Mouse (Mus musculus) hindbrain, embryonic 14.5 days (tissue): ENCODE results near the gene Slc4a2. TPM values are rescaled to one million over a fixed set of nuclear protein-coding genes. Genes with fewer than 3 reads are reported as not detected.
A peak's percentile ranks its signal among the peaks of the same experiment; 100 is the strongest.

ENCODE experiments used
- ATAC-seq: fragments of 200-750 bp; cut with Nextera tagmentation; 2 replicates; pipeline ENCODE4 v1.8.0; 2017; ENCODE audit warnings: moderate number of reproducible peaks, mild to moderate bottlenecking, moderate TSS enrichment, moderate library complexity; ENCODE audit not compliant: low FRiP score
- DNase-seq: peaks from one replicate; pipeline ENCODE4 v3.0.0-alpha.2; 2015; ENCODE audit warnings: low spot score
- H3K27ac ChIP-seq: fragments of 300-500 bp; sonication (generic); 2 replicates; pipeline ENCODE4 v1.5.1; 2014; ENCODE audit warnings: mild to moderate bottlenecking, moderate library complexity
- H3K27me3 ChIP-seq: fragments of 300-500 bp; sonication (generic); 2 replicates; pipeline ENCODE4 v1.6.1; 2014; ENCODE audit warnings: mild to moderate bottlenecking, low read length, mixed read lengths; ENCODE audit not compliant: control insufficient read depth, insufficient read depth
- H3K36me3 ChIP-seq: fragments of 300-500 bp; sonication (generic); replicated peaks from 2 replicates; pipeline ENCODE4 v1.6.1; 2014; ENCODE audit not compliant: control insufficient read depth, insufficient read depth
- H3K4me1 ChIP-seq: fragments of 300-500 bp; sonication (generic); replicated peaks from 2 replicates; pipeline ENCODE4 v1.6.1; 2014; ENCODE audit warnings: antibody characterized with exemption, low read length, mixed read lengths; ENCODE audit not compliant: control insufficient read depth, insufficient read depth
- H3K4me2 ChIP-seq: fragments of 300-500 bp; sonication (generic); replicated peaks from 2 replicates; pipeline ENCODE4 v1.6.1; 2014; ENCODE audit warnings: mild to moderate bottlenecking, moderate library complexity
- H3K4me3 ChIP-seq: fragments of 300-500 bp; sonication (generic); replicated peaks from 2 replicates; pipeline ENCODE4 v1.5.1; 2014; ENCODE audit warnings: mild to moderate bottlenecking, low read length
- H3K9ac ChIP-seq: fragments of 300-500 bp; sonication (generic); 2 replicates; pipeline ENCODE4 v1.6.1; 2014
- H3K9me3 ChIP-seq: fragments of 300-500 bp; sonication (generic); 2 replicates; pipeline ENCODE4 v1.6.1; 2016; ENCODE audit warnings: low read length; ENCODE audit not compliant: control insufficient read depth
- WGBS: fragments of 180-500 bp; shearing (Covaris S2); extraction: QIAGEN DNeasy Blood & Tissue Kit; methylation state at CpG from one replicate; pipeline ENCODE4 v1.1.7; 2014; 5-methylcytosine and 5-hydroxymethylcytosine counted together
- polyA plus RNA-seq: library from polyadenylated mRNA; unstranded; fragments of >200 nt; fragmentation: Nextera tagmentation; extraction: Ambion mirVana; gene quantifications from 2 replicates; pipeline ENCODE4 v1.2.1, GENCODE M21; 2014

Slc4a2 gene
- polyA plus RNA-seq, 1 experiment from 2014 or later, result 23.6 TPM

DNA sequence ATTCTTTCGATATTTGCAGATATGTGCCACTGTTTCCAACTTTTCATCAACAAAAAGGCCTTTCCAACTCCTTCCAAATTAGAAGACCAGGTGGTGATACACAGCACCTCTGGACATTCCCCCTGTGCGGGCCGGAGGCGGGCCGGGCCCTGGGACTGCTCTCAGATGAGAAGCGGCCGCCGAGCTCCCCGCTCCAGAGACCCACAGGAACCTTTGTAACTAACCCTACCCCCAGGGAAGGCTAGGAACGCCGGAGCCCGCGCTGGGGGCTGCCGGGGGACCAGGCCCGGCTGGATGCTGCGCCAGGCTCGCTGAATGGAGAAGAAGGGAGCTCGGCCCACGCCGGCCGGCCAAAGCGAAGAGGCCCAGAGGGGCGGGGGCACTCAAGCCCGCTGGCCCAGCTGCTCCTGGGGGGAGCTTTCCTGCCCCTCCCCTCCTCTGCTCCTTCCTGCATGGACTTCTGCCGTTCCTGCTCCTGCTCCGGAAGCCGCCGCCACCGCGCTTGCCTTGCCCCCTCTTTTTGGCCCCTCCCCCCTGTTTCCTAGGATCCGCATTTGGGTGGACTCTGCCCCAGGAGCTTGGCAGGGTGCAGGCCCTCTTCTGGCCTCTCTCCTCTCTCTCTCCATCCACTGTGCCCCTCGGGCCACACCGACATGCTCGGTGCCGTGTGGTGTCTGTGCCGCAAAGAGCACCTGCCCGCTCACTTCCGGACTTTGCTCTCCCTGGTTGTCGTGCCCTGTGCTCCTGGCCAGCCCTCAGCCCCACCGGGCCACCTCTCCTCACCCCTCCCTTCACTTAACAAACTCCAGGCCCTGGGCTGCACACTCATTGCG is 58.8 kb downstream of the Slc4a2 start:
- Histone ChIP-seq H3K27me3 (no peaks in the 10 kb centered on the region), H3K36me3 (peaks cover 72% of the 10 kb centered on the region), H3K9ac (peak overlapping the region; percentile 28; the same call in 1 of the 2 replicates), H3K9me3 (no peaks in the 10 kb centered on the region), H3K4me2 (no peak overlapping the region), H3K27ac (no peak overlapping the region), H3K4me1 (peaks cover 28% of the 10 kb centered on the region), H3K4me3 (no peak overlapping the region)
- ATAC-seq (no peak), DNase-seq (no peak)
- 39% methylated on average over 29 of the region's 41 CpGs for WGBS

DNA sequence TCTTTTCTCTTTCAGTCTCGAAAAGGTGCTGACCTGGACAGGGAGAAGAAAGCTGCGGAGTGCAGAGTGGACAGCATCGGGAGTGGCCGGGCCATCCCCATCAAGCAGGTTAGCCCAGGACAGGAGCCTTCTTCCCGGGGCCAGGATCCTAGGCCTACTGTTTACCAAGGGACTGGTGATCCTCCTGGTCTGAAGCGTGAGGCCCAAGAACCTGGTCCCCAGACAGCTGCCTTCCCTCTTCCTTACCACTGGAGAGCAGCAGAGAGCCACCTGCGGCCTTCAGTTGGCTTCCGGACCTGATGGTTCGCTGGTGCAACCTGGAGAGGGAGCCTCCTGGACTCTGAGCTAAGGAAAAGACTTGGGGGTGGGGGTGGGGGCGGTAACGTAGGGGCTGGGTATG is 59.7 kb downstream of the Slc4a2 start:
- ATAC-seq (no peak; the same call in 1 of the 2 replicates), DNase-seq (peak; percentile 81)
- Histone ChIP-seq H3K4me2 (no peak overlapping the region), H3K4me1 (peaks cover 28% of the 10 kb centered on the region), H3K9ac (no peak overlapping the region), H3K4me3 (no peak overlapping the region), H3K27ac (no peak overlapping the region), H3K27me3 (no peaks in the 10 kb centered on the region), H3K9me3 (no peaks in the 10 kb centered on the region), H3K36me3 (peaks cover 72% of the 10 kb centered on the region)
- 22% methylated on average over 11 of the region's 11 CpGs for WGBS

- Histone ChIP-seq H3K4me2 (peak overlapping the region; percentile 42), H3K4me3 (no peak overlapping the region), H3K4me1 (peaks cover 28% of the 10 kb centered on the region), H3K36me3 (peaks cover 71% of the 10 kb centered on the region), H3K27me3 (no peaks in the 10 kb centered on the region), H3K9me3 (no peaks in the 10 kb centered on the region), H3K9ac (no peak overlapping the region), H3K27ac (peak overlapping the region; percentile 39)
- DNase-seq (peak; percentile 53), ATAC-seq (peak; percentile 38)
- WGBS, result 13% methylated on average over 22 of the region's 22 CpGs
These were observed 61.3 kb downstream of the Slc4a2 start for GRCm38 (mm10) chr5:24484963-24485362.

DNA sequence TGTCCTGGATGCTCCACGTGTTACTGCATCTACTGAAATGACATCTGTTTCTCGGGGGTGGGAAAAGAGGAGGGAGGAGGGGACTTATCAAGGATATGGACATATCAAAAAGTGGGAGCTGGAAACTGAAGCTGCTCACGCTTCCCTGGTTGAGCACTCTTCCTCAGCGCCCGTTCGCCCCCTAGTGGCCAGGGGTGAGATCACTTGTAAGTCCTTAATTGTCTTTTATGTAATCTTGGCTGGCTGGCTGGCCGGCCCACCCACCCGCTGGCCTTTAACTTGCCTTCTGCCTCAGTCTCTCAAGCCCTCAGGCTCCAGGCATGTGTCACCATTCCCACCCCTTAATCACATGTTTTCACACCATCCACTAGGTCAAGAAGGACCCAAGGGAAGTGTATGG is 62.5 kb downstream of the Slc4a2 start:
- DNase-seq (peak; percentile 93), ATAC-seq (no peak)
- H3K4me1 ChIP-seq, result peaks cover 29% of the 10 kb centered on the region
- H3K4me3 ChIP-seq, result no peak overlapping the region
- H3K36me3 ChIP-seq, result peaks cover 70% of the 10 kb centered on the region
- WGBS, result 2% methylated on average over 8 of the region's 8 CpGs
- H3K27me3 ChIP-seq, result no peaks in the 10 kb centered on the region
- H3K9me3 ChIP-seq, result no peaks in the 10 kb centered on the region
- H3K27ac ChIP-seq, result peak overlapping the region; percentile 16; the same call in 1 of the 2 replicates
- H3K9ac ChIP-seq, result no peak overlapping the region
- no peak overlapping the region for H3K4me2 ChIP-seq

DNA sequence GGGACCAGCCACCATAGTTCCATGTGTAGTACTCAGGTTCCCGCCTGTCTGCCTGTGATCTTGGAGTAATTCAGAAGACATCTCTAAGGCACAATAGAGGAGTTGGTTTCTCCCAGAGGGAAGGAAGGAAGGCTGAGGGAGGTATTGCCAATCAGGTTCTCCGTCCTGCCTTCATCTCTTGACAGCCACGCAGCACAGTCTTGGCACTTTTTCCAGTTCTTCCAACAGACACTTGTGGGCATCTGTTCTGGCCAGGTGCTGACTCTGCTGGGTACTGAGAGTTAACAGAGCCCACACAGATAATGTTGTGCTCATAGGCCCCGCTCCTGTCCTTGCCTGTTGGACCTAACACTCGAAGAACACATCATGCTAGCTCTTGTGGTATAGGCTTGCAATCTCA is 63.1 kb downstream of the Slc4a2 start:
- ATAC-seq (no peak), DNase-seq (no peak)
- H3K27ac ChIP-seq, result no peak overlapping the region
- H3K27me3 ChIP-seq, result no peaks in the 10 kb centered on the region
- no peak overlapping the region for H3K4me3 ChIP-seq
- no peak overlapping the region for H3K9ac ChIP-seq
- no peaks in the 10 kb centered on the region for H3K9me3 ChIP-seq
- no peak overlapping the region for H3K4me2 ChIP-seq
- 94% methylated on average over 5 of the region's 5 CpGs for WGBS
- peaks cover 26% of the 10 kb centered on the region; the same call in 1 of the 2 replicates for H3K4me1 ChIP-seq
- peaks cover 73% of the 10 kb centered on the region for H3K36me3 ChIP-seq

GRCm38 (mm10) chr5:24490413-24490920 is 66.8 kb downstream of the Slc4a2 start:
- no peak for DNase-seq
- 50% methylated on average over 14 of the region's 14 CpGs for WGBS
- Histone ChIP-seq H3K4me2 (no peak overlapping the region), H3K4me3 (no peak overlapping the region), H3K27me3 (no peaks in the 10 kb centered on the region), H3K4me1 (peaks cover 19% of the 10 kb centered on the region; the same call in 1 of the 2 replicates), H3K36me3 (peaks cover 83% of the 10 kb centered on the region), H3K27ac (peak overlapping the region; percentile 58), H3K9me3 (no peaks in the 10 kb centered on the region), H3K9ac (no peak overlapping the region)
- peak; percentile 38 for ATAC-seq

Other genes with a start within 250 kb of the Slc4a2 start
- gene Kcnh2, start 72.2 kb upstream of the Slc4a2 start, polyA plus RNA-seq, result 13.9 and 15.1 TPM in 2 replicates
- gene Nos3, start 59.0 kb upstream of the Slc4a2 start, polyA plus RNA-seq, result 8.6 and 10.6 TPM in 2 replicates
- gene Atg9b, start 31.7 kb upstream of the Slc4a2 start, polyA plus RNA-seq, result 1.6 and 2.4 TPM in 2 replicates
- gene Abcb8, start 30.2 kb upstream of the Slc4a2 start, polyA plus RNA-seq, result 42.0 and 45.6 TPM in 2 replicates
- gene Asic3, start 10.4 kb upstream of the Slc4a2 start, polyA plus RNA-seq, result 0.35 and 0.80 TPM in 2 replicates
- 115 and 123 TPM in 2 replicates for gene Cdk5, start 307 bp upstream of the Slc4a2 start, polyA plus RNA-seq
- gene Fastk, start 21.4 kb downstream of the Slc4a2 start, polyA plus RNA-seq, result 92.8 and 92.9 TPM in 2 replicates
- 54.4 and 62.4 TPM in 2 replicates for gene Tmub1, start 24.0 kb downstream of the Slc4a2 start, polyA plus RNA-seq
- 66.3 and 73.1 TPM in 2 replicates for gene Agap3, start 28.3 kb downstream of the Slc4a2 start, polyA plus RNA-seq
- gene Gbx1, start 103.4 kb downstream of the Slc4a2 start, polyA plus RNA-seq, result 3.3 and 4.9 TPM in 2 replicates
- 0.22 and 0.23 TPM in 2 replicates for gene Asb10, start 117.1 kb downstream of the Slc4a2 start, polyA plus RNA-seq
- gene 4931409K22Rik, start 133.0 kb downstream of the Slc4a2 start, polyA plus RNA-seq, result 0.10 and 0.19 TPM in 2 replicates
- gene Abcf2, start 153.6 kb downstream of the Slc4a2 start, polyA plus RNA-seq, result 72.3 and 87.2 TPM in 2 replicates
- 14.0 and 14.4 TPM in 2 replicates for gene Chpf2, start 162.9 kb downstream of the Slc4a2 start, polyA plus RNA-seq
- gene Smarcd3, start 200.6 kb downstream of the Slc4a2 start, polyA plus RNA-seq, result 149 and 171 TPM in 2 replicates